Mouse (Mus musculus) embryonic fibroblast, embryonic 13.5 days (primary cell): Measurements from ENCODE around the gene Trim3.

Experiments
- CTCF ChIP-seq: IDR thresholded peaks from 2 replicates; pipeline ENCODE4 v1.5.1; 2011; ENCODE audit warnings: mild to moderate bottlenecking, control low read depth, low read length, moderate library complexity, borderline replicate concordance; ENCODE audit not compliant: insufficient read depth
- POLR2A ChIP-seq: IDR thresholded peaks from 2 replicates; pipeline ENCODE4 v1.6.1; 2011; ENCODE audit warnings: low read depth, mild to moderate bottlenecking, control low read depth, low read length, moderate library complexity

GRCm38 (mm10) chr7:105615720-105616119, 17.7 kb downstream of the Trim3 start:
- TF ChIP-seq CTCF (no peak), POLR2A (no peak)
